Mouse (Mus musculus): ENCODE measurements at regions not wholly inside any gene's neighbourhood (a gene's known extent, or its start where the extent isn't known, plus 50 kb on each side); places are given as distances from the start of the nearest gene placed in this dataset.

GRCm38 (mm10) chr15:50271646-50272045, 3613.1 kb upstream of the Gm7489 start:
- no peak for TF ChIP-seq HCFC1 (IDR thresholded peaks at IDR 0.05; ENCODE audit: borderline replicate concordance, insufficient read depth, low read length)
- no peak for TF ChIP-seq ZNF384 (IDR thresholded peaks at IDR 0.05; ENCODE audit: low read depth, low read length)
- Histone ChIP-seq H3K9ac (ENCODE audit: insufficient read depth, low read depth, low read length, poor library complexity, severe bottlenecking) (no peak overlapping the region), H3K36me3 (ENCODE audit: control insufficient read depth, insufficient read depth, low read length, poor library complexity, severe bottlenecking) (no peaks in the 10 kb centered on the region), H3K4me3 (ENCODE audit: insufficient read depth in 1 of 2, low read depth in 1 of 2, low read length in 2 of 2, poor library complexity in 1 of 2, severe bottlenecking in 1 of 2) (no peak overlapping the region), H3K4me1 (ENCODE audit: control insufficient read depth in 2 of 2, insufficient read depth in 2 of 2, low read length in 2 of 2, poor library complexity in 1 of 2) (no peaks in the 10 kb centered on the region), H3K9me3 (ENCODE audit: control insufficient read depth, insufficient read depth, low read depth, low read length) (no peaks in the 10 kb centered on the region), H3K27ac (ENCODE audit: insufficient read depth, low read depth, low read length, poor library complexity, severe bottlenecking) (no peak overlapping the region)
- in situ Hi-C loops (cut with MboI; ENCODE audit: low sequenced_read_pairs in 2 of 2, unreplicated experiment in 2 of 2): no loop called here
- DNase-seq (ENCODE audit: low read depth, low spot score): no peak

GRCm38 (mm10) chr15:50282576-50282975, 3602.1 kb upstream of the Gm7489 start:
- H3K4me1 ChIP-seq (ENCODE audit: control insufficient read depth in 2 of 2, insufficient read depth in 2 of 2, low read length in 2 of 2, poor library complexity in 1 of 2): no peaks in the 10 kb centered on the region
- in situ Hi-C loops (cut with MboI; ENCODE audit: low sequenced_read_pairs in 2 of 2, unreplicated experiment in 2 of 2): no loop called here
- no peak overlapping the region for H3K9ac ChIP-seq (ENCODE audit: insufficient read depth, low read depth, low read length, poor library complexity, severe bottlenecking)

GRCm38 (mm10) chr15:50283491-50283890, 3601.2 kb upstream of the Gm7489 start:
- no peaks in the 10 kb centered on the region for H3K4me1 ChIP-seq (ENCODE audit: control insufficient read depth in 2 of 2, insufficient read depth in 2 of 2, low read length in 2 of 2, poor library complexity in 1 of 2)
- H3K4me3 ChIP-seq (ENCODE audit: insufficient read depth in 1 of 2, low read depth in 1 of 2, low read length in 2 of 2, poor library complexity in 1 of 2, severe bottlenecking in 1 of 2): no peak overlapping the region
- TF ChIP-seq MAFK (IDR thresholded peaks at IDR 0.05; ENCODE audit: insufficient read depth, low read depth, low read length): no peak
- TF ChIP-seq ZNF384 (IDR thresholded peaks at IDR 0.05; ENCODE audit: low read depth, low read length): no peak
- no peak for TF ChIP-seq HCFC1 (IDR thresholded peaks at IDR 0.05; ENCODE audit: borderline replicate concordance, insufficient read depth, low read length)
- TF ChIP-seq ZC3H11A (IDR thresholded peaks at IDR 0.05; ENCODE audit: borderline replicate concordance, low read depth, low read length): no peak
- TF ChIP-seq CHD2 (IDR thresholded peaks at IDR 0.05; ENCODE audit: low read depth, low read length): no peak
- H3K36me3 ChIP-seq (ENCODE audit: control insufficient read depth, insufficient read depth, low read length, poor library complexity, severe bottlenecking): no peaks in the 10 kb centered on the region
- no peak overlapping the region for H3K9ac ChIP-seq (ENCODE audit: insufficient read depth, low read depth, low read length, poor library complexity, severe bottlenecking)
- H3K27ac ChIP-seq (ENCODE audit: insufficient read depth, low read depth, low read length, poor library complexity, severe bottlenecking): no peak overlapping the region
- in situ Hi-C loops (cut with MboI; ENCODE audit: low sequenced_read_pairs in 2 of 2, unreplicated experiment in 2 of 2): no loop called here
- H3K9me3 ChIP-seq (ENCODE audit: control insufficient read depth, insufficient read depth, low read depth, low read length): no peaks in the 10 kb centered on the region
- no peak for DNase-seq (ENCODE audit: low read depth, low spot score)

More at GRCm38 (mm10) chr15:50282576-50282975, 3602.1 kb upstream of the Gm7489 start:
- no peak for TF ChIP-seq HCFC1 (IDR thresholded peaks at IDR 0.05; ENCODE audit: borderline replicate concordance, insufficient read depth, low read length)
- TF ChIP-seq ZNF384 (IDR thresholded peaks at IDR 0.05; ENCODE audit: low read depth, low read length): no peak
- no peak for TF ChIP-seq ZC3H11A (IDR thresholded peaks at IDR 0.05; ENCODE audit: borderline replicate concordance, low read depth, low read length)
- TF ChIP-seq MAFK (IDR thresholded peaks at IDR 0.05; ENCODE audit: insufficient read depth, low read depth, low read length): no peak
- TF ChIP-seq CHD2 (IDR thresholded peaks at IDR 0.05; ENCODE audit: low read depth, low read length): no peak
- no peaks in the 10 kb centered on the region for H3K36me3 ChIP-seq (ENCODE audit: control insufficient read depth, insufficient read depth, low read length, poor library complexity, severe bottlenecking)
- H3K4me3 ChIP-seq (ENCODE audit: insufficient read depth in 1 of 2, low read depth in 1 of 2, low read length in 2 of 2, poor library complexity in 1 of 2, severe bottlenecking in 1 of 2): no peak overlapping the region
- no peak overlapping the region for H3K27ac ChIP-seq (ENCODE audit: insufficient read depth, low read depth, low read length, poor library complexity, severe bottlenecking)
- no peak for DNase-seq (ENCODE audit: low read depth, low spot score)
- no peaks in the 10 kb centered on the region for H3K9me3 ChIP-seq (ENCODE audit: control insufficient read depth, insufficient read depth, low read depth, low read length)

GRCm38 (mm10) chr15:50301831-50302230, 3582.9 kb upstream of the Gm7489 start:
- H3K36me3 ChIP-seq (ENCODE audit: control insufficient read depth, insufficient read depth, low read length, poor library complexity, severe bottlenecking): no peaks in the 10 kb centered on the region
- no peak for TF ChIP-seq CHD2 (IDR thresholded peaks at IDR 0.05; ENCODE audit: low read depth, low read length)
- TF ChIP-seq ZC3H11A (IDR thresholded peaks at IDR 0.05; ENCODE audit: borderline replicate concordance, low read depth, low read length): no peak
- no peak for TF ChIP-seq HCFC1 (IDR thresholded peaks at IDR 0.05; ENCODE audit: borderline replicate concordance, insufficient read depth, low read length)
- no peak for TF ChIP-seq MAFK (IDR thresholded peaks at IDR 0.05; ENCODE audit: insufficient read depth, low read depth, low read length)
- no peak for TF ChIP-seq ZNF384 (IDR thresholded peaks at IDR 0.05; ENCODE audit: low read depth, low read length)
- DNase-seq (ENCODE audit: low read depth, low spot score): no peak
- no peak overlapping the region for H3K4me3 ChIP-seq (ENCODE audit: insufficient read depth in 1 of 2, low read depth in 1 of 2, low read length in 2 of 2, poor library complexity in 1 of 2, severe bottlenecking in 1 of 2)
- H3K9ac ChIP-seq (ENCODE audit: insufficient read depth, low read depth, low read length, poor library complexity, severe bottlenecking): no peak overlapping the region
- H3K9me3 ChIP-seq (ENCODE audit: control insufficient read depth, insufficient read depth, low read depth, low read length): no peaks in the 10 kb centered on the region
- no peaks in the 10 kb centered on the region for H3K4me1 ChIP-seq (ENCODE audit: control insufficient read depth in 2 of 2, insufficient read depth in 2 of 2, low read length in 2 of 2, poor library complexity in 1 of 2)
- no peak overlapping the region for H3K27ac ChIP-seq (ENCODE audit: insufficient read depth, low read depth, low read length, poor library complexity, severe bottlenecking)
- in situ Hi-C loops (cut with MboI; ENCODE audit: low sequenced_read_pairs in 2 of 2, unreplicated experiment in 2 of 2): no loop called here

- TF ChIP-seq HCFC1 (IDR thresholded peaks at IDR 0.05; ENCODE audit: borderline replicate concordance, insufficient read depth, low read length) (no peak), MAFK (IDR thresholded peaks at IDR 0.05; ENCODE audit: insufficient read depth, low read depth, low read length) (no peak), ZC3H11A (IDR thresholded peaks at IDR 0.05; ENCODE audit: borderline replicate concordance, low read depth, low read length) (no peak), CHD2 (IDR thresholded peaks at IDR 0.05; ENCODE audit: low read depth, low read length) (no peak), ZNF384 (IDR thresholded peaks at IDR 0.05; ENCODE audit: low read depth, low read length) (no peak)
- Histone ChIP-seq H3K4me1 (ENCODE audit: control insufficient read depth in 2 of 2, insufficient read depth in 2 of 2, low read length in 2 of 2, poor library complexity in 1 of 2) (no peaks in the 10 kb centered on the region), H3K9ac (ENCODE audit: insufficient read depth, low read depth, low read length, poor library complexity, severe bottlenecking) (no peak overlapping the region), H3K36me3 (ENCODE audit: control insufficient read depth, insufficient read depth, low read length, poor library complexity, severe bottlenecking) (no peaks in the 10 kb centered on the region), H3K4me3 (ENCODE audit: insufficient read depth in 1 of 2, low read depth in 1 of 2, low read length in 2 of 2, poor library complexity in 1 of 2, severe bottlenecking in 1 of 2) (no peak overlapping the region), H3K9me3 (ENCODE audit: control insufficient read depth, insufficient read depth, low read depth, low read length) (no peaks in the 10 kb centered on the region), H3K27ac (ENCODE audit: insufficient read depth, low read depth, low read length, poor library complexity, severe bottlenecking) (no peak overlapping the region)
- DNase-seq (ENCODE audit: low read depth, low spot score): no peak
- in situ Hi-C loops (cut with MboI; ENCODE audit: low sequenced_read_pairs in 2 of 2, unreplicated experiment in 2 of 2): no loop called here
Observed at GRCm38 (mm10) chr15:50304085-50304484, 3580.6 kb upstream of the Gm7489 start.
